Mouse (Mus musculus): ENCODE results near the gene Tspo.

Gene Tspo

GRCm38 (mm10) chr15:83547144-83547543 is 16.2 kb upstream of the Tspo start:
- DNase-seq = no peak

- DNase-seq = no peak
Observed at GRCm38 (mm10) chr15:83550137-83550536, 13.3 kb upstream of the Tspo start.

GRCm38 (mm10) chr15:83553831-83554230 is 9.6 kb upstream of the Tspo start:
- DNase-seq = no peak

- peak; percentile 92 for DNase-seq
Observed at GRCm38 (mm10) chr15:83555161-83555974, 8.0 kb upstream of the Tspo start.

GRCm38 (mm10) chr15:83560941-83561477 is 2.4 kb upstream of the Tspo start:
- DNase-seq = no peak

GRCm38 (mm10) chr15:83562626-83563270 is 644 bp upstream of the Tspo start:
- DNase-seq = peak; percentile 86

- DNase-seq = peak; percentile 69
Observed at GRCm38 (mm10) chr15:83563857-83564651, 662 bp downstream of the Tspo start.

- DNase-seq = no peak
Observed at GRCm38 (mm10) chr15:83565434-83565833, 2.0 kb downstream of the Tspo start.

GRCm38 (mm10) chr15:83566006-83566405 is 2.6 kb downstream of the Tspo start:
- no peak for DNase-seq

GRCm38 (mm10) chr15:83567728-83568127 is 4.3 kb downstream of the Tspo start:
- DNase-seq = no peak

GRCm38 (mm10) chr15:83568544-83568943 is 5.2 kb downstream of the Tspo start:
- DNase-seq = no peak

- no peak for DNase-seq
Observed at GRCm38 (mm10) chr15:83569682-83570081, 6.3 kb downstream of the Tspo start.

- peak; percentile 45 for DNase-seq
Observed at GRCm38 (mm10) chr15:83570641-83571040, 7.2 kb downstream of the Tspo start.

GRCm38 (mm10) chr15:83571636-83572035 is 8.2 kb downstream of the Tspo start:
- DNase-seq = no peak

- no peak for DNase-seq
Observed at GRCm38 (mm10) chr15:83572132-83572531, 8.7 kb downstream of the Tspo start.

GRCm38 (mm10) chr15:83573606-83574005 is 10.2 kb downstream of the Tspo start:
- no peak for DNase-seq

GRCm38 (mm10) chr15:83574731-83575351 is 11.4 kb downstream of the Tspo start:
- DNase-seq = no peak

GRCm38 (mm10) chr15:83575543-83575942 is 12.2 kb downstream of the Tspo start:
- DNase-seq = no peak

- no peak for DNase-seq
Observed at GRCm38 (mm10) chr15:83576651-83577050, 13.3 kb downstream of the Tspo start.

- DNase-seq = no peak
Observed at GRCm38 (mm10) chr15:83582931-83583330, 19.5 kb downstream of the Tspo start.

- peak; percentile 72 for DNase-seq
Observed at GRCm38 (mm10) chr15:83583419-83584156, 20.2 kb downstream of the Tspo start.

GRCm38 (mm10) chr15:83584741-83585220 is 21.4 kb downstream of the Tspo start:
- no peak for DNase-seq
